Mouse (Mus musculus) intestine, embryonic 16.5 days (tissue): Measurements from ENCODE around the gene Dynll1. TPM values are rescaled to one million over a fixed set of nuclear protein-coding genes. Genes with fewer than 3 reads are reported as not detected.

Experiments used
- ATAC-seq: fragments of 200-750 bp; cut with Nextera tagmentation; 2 replicates; pipeline ENCODE4 v1.8.0; 2017; ENCODE audit warnings: moderate TSS enrichment, moderate library complexity
- H3K27ac ChIP-seq: fragments of 300-500 bp; sonication (generic); 2 replicates; pipeline ENCODE4 v1.5.1; 2014; ENCODE audit warnings: mild to moderate bottlenecking, low read length
- H3K27me3 ChIP-seq: fragments of 300-500 bp; sonication (generic); replicated peaks from 2 replicates; pipeline ENCODE4 v1.6.1; 2014; ENCODE audit warnings: low read length, control low read depth, mixed read lengths; ENCODE audit not compliant: control insufficient read depth, insufficient read depth
- H3K36me3 ChIP-seq: fragments of 300-500 bp; sonication (generic); 2 replicates; pipeline ENCODE4 v1.6.1; 2014; ENCODE audit warnings: low read length, control low read depth; ENCODE audit not compliant: control insufficient read depth, insufficient read depth
- H3K4me1 ChIP-seq: fragments of 300-500 bp; sonication (generic); 2 replicates; pipeline ENCODE4 v1.6.1; 2014; ENCODE audit warnings: low read length, control low read depth, mixed read lengths; ENCODE audit not compliant: control insufficient read depth, insufficient read depth
- H3K4me2 ChIP-seq: fragments of 300-500 bp; sonication (generic); 2 replicates; pipeline ENCODE4 v1.6.1; 2014; ENCODE audit warnings: low read depth, low read length, control low read depth
- H3K4me3 ChIP-seq: fragments of 300-500 bp; sonication (generic); 2 replicates; pipeline ENCODE4 v1.5.1; 2014; ENCODE audit warnings: mild to moderate bottlenecking, low read length
- H3K9ac ChIP-seq: fragments of 300-500 bp; sonication (generic); 2 replicates; pipeline ENCODE4 v1.6.1; 2014; ENCODE audit warnings: low read depth, low read length
- H3K9me3 ChIP-seq: fragments of 300-500 bp; sonication (generic); 2 replicates; pipeline ENCODE4 v1.6.1; 2016; ENCODE audit warnings: low read length, control low read depth; ENCODE audit not compliant: control insufficient read depth
- WGBS: fragments of 180-500 bp; shearing (Covaris S2); extraction: QIAGEN DNeasy Blood & Tissue Kit; methylation state at CpG from one replicate; pipeline ENCODE4 v1.1.7; 2014; 5-methylcytosine and 5-hydroxymethylcytosine counted together
- polyA plus RNA-seq: library from polyadenylated mRNA; unstranded; fragments of >200 nt; fragmentation: Nextera tagmentation; extraction: Ambion mirVana; gene quantifications from 2 replicates; pipeline ENCODE4 v1.2.1, GENCODE M21; 2015

Dynll1 gene
- polyA plus RNA-seq, 1 experiment from 2014 or later, result 1,116 TPM

GRCm38 (mm10) chr5:115271931-115272811 lies 28.6 kb downstream of the Dynll1 start:
- ATAC-seq, result peak; percentile 66
- Histone ChIP-seq H3K4me3 (peak overlapping the region; percentile 99), H3K9ac (peak overlapping the region; percentile 98), H3K9me3 (0 out of 2 replicates have a peak, but pooled peaks cover 3% of the 10 kb centered on the region), H3K4me2 (peak overlapping the region; percentile 79), H3K4me1 (peaks cover 36% of the 10 kb centered on the region), H3K36me3 (no peaks in the 10 kb centered on the region; the same call in 1 of the 2 replicates), H3K27me3 (no peaks in the 10 kb centered on the region), H3K27ac (peak overlapping the region; percentile 73)
- WGBS, result under 1% methylated on average over 64 of the region's 77 CpGs

- Histone ChIP-seq H3K9ac (no peak overlapping the region), H3K4me2 (peak overlapping the region; percentile 79; the same call in 1 of the 2 replicates), H3K4me1 (peaks cover 40% of the 10 kb centered on the region), H3K27me3 (no peaks in the 10 kb centered on the region), H3K36me3 (no peaks in the 10 kb centered on the region; the same call in 1 of the 2 replicates), H3K27ac (no peak overlapping the region), H3K9me3 (no peaks in the 10 kb centered on the region), H3K4me3 (no peak overlapping the region; the same call in 1 of the 2 replicates)
- no peak for ATAC-seq
- WGBS, result 75% methylated on average over 1 of the region's 1 CpGs
These were observed 30.8 kb downstream of the Dynll1 start for GRCm38 (mm10) chr5:115269969-115270368.

DNA sequence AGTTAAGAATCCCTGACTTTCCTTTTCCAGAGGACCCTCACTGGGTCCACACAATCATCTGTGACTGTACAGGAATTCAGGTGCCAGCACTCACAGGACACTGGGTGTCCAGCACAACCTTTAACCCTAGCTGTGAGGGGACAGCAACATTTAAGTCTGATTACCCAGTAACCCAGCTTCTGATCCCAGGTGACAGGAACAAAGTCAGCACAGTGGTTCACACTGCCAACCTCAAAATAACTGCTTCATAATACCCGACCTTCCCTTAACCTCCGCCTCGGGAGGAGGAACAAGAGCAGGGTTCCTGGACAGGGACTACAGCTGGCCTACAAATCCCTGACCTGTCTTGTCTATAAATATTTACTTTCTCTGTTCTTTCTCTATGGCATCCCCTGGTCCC lies 32.5 kb downstream of the Dynll1 start:
- H3K4me2 ChIP-seq, result no peak overlapping the region
- H3K36me3 ChIP-seq, result no peaks in the 10 kb centered on the region; the same call in 1 of the 2 replicates
- no peaks in the 10 kb centered on the region for H3K27me3 ChIP-seq
- no peak for ATAC-seq
- WGBS, result 36% methylated on average over 3 of the region's 3 CpGs
- no peaks in the 10 kb centered on the region for H3K9me3 ChIP-seq
- no peak overlapping the region for H3K9ac ChIP-seq
- H3K27ac ChIP-seq, result no peak overlapping the region
- no peak overlapping the region for H3K4me3 ChIP-seq
- H3K4me1 ChIP-seq, result peaks cover 36% of the 10 kb centered on the region

DNA sequence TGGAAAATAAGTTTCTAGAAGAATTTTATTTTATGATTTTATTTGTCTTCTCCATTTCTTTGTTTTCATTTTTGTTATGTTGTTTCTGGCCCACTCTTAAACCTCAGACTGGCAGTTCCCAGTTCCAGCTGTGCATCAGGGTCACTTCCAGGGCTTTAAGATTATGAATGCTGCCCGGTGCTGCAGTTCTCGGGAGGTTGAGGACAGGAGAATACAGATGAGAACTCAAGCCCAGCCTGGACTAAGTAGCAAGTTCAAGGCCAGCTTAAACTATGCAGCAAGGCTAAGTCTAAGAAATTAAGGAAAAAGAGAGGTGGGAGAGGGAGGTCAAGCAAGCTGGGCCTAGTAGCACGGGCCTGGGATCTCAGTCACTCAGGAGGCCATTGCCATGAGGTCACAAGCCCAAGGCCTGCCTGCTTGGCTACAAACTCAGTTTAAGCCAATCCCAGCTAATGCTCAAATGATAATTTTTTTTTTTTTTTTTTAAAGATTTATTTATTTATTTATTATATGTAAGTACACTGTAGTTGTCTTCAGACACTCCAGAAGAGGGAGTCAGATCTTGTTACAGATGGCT lies 33.2 kb downstream of the Dynll1 start:
- H3K4me2 ChIP-seq, result no peak overlapping the region
- H3K9ac ChIP-seq, result no peak overlapping the region
- no peak overlapping the region for H3K4me3 ChIP-seq
- H3K4me1 ChIP-seq, result peaks cover 34% of the 10 kb centered on the region
- no peaks in the 10 kb centered on the region for H3K27me3 ChIP-seq
- H3K36me3 ChIP-seq, result no peaks in the 10 kb centered on the region; the same call in 1 of the 2 replicates
- ATAC-seq, result no peak
- 81% methylated on average over 3 of the region's 3 CpGs for WGBS
- no peaks in the 10 kb centered on the region for H3K9me3 ChIP-seq
- H3K27ac ChIP-seq, result no peak overlapping the region

- Histone ChIP-seq H3K9ac (no peak overlapping the region), H3K27ac (no peak overlapping the region), H3K9me3 (no peaks in the 10 kb centered on the region), H3K4me1 (peaks cover 34% of the 10 kb centered on the region), H3K36me3 (no peaks in the 10 kb centered on the region; the same call in 1 of the 2 replicates), H3K27me3 (no peaks in the 10 kb centered on the region), H3K4me3 (no peak overlapping the region), H3K4me2 (no peak overlapping the region)
- peak; percentile 49; the same call in 1 of the 2 replicates for ATAC-seq
- WGBS, result 76% methylated on average over 8 of the region's 8 CpGs
These were observed 33.9 kb downstream of the Dynll1 start for GRCm38 (mm10) chr5:115266787-115267468.

DNA sequence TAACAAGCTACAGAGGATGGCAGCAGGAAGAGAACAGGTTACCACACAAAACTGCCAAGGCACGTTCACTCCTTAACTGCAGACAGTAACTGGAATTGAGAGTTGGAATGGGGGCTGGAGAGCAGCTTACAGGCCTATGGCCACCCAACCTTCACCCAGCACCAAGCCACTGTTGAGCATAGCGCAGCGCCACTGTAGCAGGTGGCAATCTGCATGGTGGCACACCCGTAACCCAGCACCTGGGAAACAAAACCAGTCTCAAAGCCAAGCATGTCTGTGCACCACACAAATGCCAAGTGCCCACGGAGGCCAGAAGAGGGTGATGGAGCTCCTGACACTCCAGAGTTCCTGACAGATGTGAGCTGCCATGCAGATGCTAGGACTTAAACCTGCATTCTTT lies 34.5 kb downstream of the Dynll1 start:
- no peak overlapping the region for H3K4me2 ChIP-seq
- no peaks in the 10 kb centered on the region for H3K9me3 ChIP-seq
- H3K27ac ChIP-seq, result no peak overlapping the region
- no peaks in the 10 kb centered on the region; the same call in 1 of the 2 replicates for H3K36me3 ChIP-seq
- peaks cover 34% of the 10 kb centered on the region for H3K4me1 ChIP-seq
- H3K4me3 ChIP-seq, result no peak overlapping the region
- no peak for ATAC-seq
- WGBS, result 90% methylated on average over 5 of the region's 5 CpGs
- H3K9ac ChIP-seq, result no peak overlapping the region
- no peaks in the 10 kb centered on the region for H3K27me3 ChIP-seq

DNA sequence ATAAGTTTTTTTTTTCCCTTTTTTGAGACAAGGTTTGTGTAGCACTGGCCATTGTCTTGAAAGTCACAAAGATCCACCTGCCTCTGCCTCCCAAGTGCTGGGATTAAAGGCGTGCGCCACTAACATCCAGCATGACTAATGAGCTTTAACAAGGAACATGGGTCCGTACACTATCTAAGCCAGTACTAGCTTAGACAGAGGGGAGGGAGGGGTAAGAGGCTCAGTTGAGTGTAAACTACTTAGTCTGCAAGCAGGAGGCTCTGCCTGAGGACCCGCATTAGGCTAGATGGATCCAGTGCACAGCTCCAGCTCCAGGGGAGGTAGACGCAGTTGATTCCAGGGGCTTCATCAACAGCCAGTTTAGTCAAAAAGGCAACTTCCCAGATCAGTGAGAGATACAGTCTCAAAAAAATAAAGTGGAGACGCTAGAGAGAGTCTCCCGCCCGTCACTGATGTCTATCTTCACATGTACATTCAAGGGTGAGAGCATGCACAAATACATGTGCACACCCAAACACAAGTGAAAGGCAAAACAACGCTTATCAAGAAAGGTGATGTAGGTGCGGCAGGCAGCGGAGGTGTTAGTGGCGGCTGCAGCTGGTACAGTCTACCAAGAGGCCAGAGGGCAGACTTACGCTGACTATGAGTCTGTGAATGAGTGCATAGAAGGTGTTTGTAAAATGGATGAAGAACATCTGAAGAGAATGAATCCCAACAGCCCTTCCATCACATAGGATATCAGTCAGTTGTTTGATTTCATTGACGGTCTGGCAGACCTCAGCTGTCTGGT lies 38.1 kb downstream of the Dynll1 start:
- Histone ChIP-seq H3K9me3 (no peaks in the 10 kb centered on the region), H3K4me2 (no peak overlapping the region), H3K27me3 (no peaks in the 10 kb centered on the region), H3K9ac (no peak overlapping the region), H3K4me1 (peaks cover 4% of the 10 kb centered on the region; the same call in 1 of the 2 replicates), H3K4me3 (no peak overlapping the region), H3K36me3 (peaks cover 9% of the 10 kb centered on the region), H3K27ac (no peak overlapping the region)
- no peak for ATAC-seq
- 90% methylated on average over 14 of the region's 14 CpGs for WGBS

DNA sequence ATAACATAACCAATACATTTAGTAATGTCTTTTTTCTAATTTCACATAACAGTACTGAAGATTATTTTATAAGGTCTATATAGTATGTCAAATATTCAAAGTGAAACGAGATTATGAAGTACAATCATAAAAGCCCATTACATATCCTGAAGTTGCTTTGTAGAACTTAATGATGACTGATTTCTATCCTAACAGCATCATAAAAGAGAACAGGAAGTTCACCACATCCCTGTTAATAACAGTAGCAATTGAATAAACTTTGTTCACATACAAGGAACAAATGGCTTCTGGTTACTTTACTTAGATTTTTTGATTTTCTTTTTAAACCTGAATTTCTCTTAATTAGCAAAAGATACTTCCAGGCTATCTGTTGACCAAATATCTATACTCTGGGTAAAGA lies 38.9 kb downstream of the Dynll1 start:
- Histone ChIP-seq H3K4me3 (no peak overlapping the region), H3K27me3 (no peaks in the 10 kb centered on the region), H3K9ac (no peak overlapping the region), H3K27ac (no peak overlapping the region), H3K4me2 (no peak overlapping the region), H3K9me3 (no peaks in the 10 kb centered on the region), H3K4me1 (peaks cover 4% of the 10 kb centered on the region; the same call in 1 of the 2 replicates), H3K36me3 (peaks cover 15% of the 10 kb centered on the region)
- WGBS, result 57% methylated on average over 1 of the region's 1 CpGs
- no peak for ATAC-seq
